Mouse (Mus musculus) stomach, postnatal 0 days (tissue): ENCODE measurements around the gene Pdzrn4.

Experiments used
- CTCF ChIP-seq: IDR thresholded peaks from 2 replicates; pipeline ENCODE4 v1.5.1; 2016; ENCODE audit warnings: antibody characterized with exemption, low read depth, mild to moderate bottlenecking, moderate library complexity
- EP300 ChIP-seq: optimal IDR thresholded peaks from 2 replicates; pipeline ENCODE3; 2016; ENCODE audit warnings: antibody characterized with exemption

GRCm38 (mm10) chr15:92452620-92453019 is 55.9 kb downstream of the Pdzrn4 start:
- TF ChIP-seq CTCF (no peak), EP300 (no peak)
